Mouse (Mus musculus): ENCODE measurements around the gene Bmi1. TPM values are rescaled to one million over a fixed set of nuclear protein-coding genes. Genes with fewer than 3 reads are reported as not detected.

The Bmi1 gene
- polyA plus RNA-seq, 1 experiment from 2014 or later: 10.3 TPM

DNA sequence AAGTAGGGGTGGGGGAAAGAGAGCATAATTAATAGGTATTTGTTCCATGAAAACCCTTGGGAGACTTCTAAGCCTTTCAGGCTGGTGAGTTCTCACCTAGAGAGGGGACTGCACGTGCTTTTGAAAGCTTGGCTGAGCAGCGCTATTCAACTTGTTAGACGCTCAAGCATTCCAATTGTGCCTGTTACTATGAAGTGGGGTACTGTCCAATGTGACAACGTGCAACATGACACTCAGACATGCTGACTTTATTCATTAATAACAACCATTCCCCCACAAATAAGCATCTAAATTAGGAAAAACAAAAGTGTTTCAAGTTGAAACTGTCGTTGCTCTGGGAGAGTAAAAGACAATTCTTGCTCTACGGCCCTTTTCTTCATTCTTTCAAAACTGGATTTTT is 5.8 kb upstream of the Bmi1 start:
- Histone ChIP-seq H3K36me3 (ENCODE audit: control insufficient read depth, insufficient read depth) (no peaks in the 10 kb centered on the region), H3K9me3 (ENCODE audit: control insufficient read depth) (no peaks in the 10 kb centered on the region), H3K4me3 (ENCODE audit: low read depth, low read length) (no peak overlapping the region), H3K27ac (ENCODE audit: low read depth, low read length) (no peak overlapping the region), H3K4me2 (replicated peaks; ENCODE audit: low read depth) (no peak overlapping the region), H3K9ac (ENCODE audit: low read depth, low read length) (no peak overlapping the region), H3K4me1 (replicated peaks; ENCODE audit: control insufficient read depth, insufficient read depth, low read length) (no peaks in the 10 kb centered on the region), H3K27me3 (replicated peaks; ENCODE audit: control insufficient read depth, insufficient read depth, low read length) (no peaks in the 10 kb centered on the region)
- ATAC-seq: no peak
- no peak for TF ChIP-seq CTCF (IDR thresholded peaks at IDR 0.05; ENCODE audit: low read depth)
- WGBS: 81% methylated on average over 6 of the region's 6 CpGs

DNA sequence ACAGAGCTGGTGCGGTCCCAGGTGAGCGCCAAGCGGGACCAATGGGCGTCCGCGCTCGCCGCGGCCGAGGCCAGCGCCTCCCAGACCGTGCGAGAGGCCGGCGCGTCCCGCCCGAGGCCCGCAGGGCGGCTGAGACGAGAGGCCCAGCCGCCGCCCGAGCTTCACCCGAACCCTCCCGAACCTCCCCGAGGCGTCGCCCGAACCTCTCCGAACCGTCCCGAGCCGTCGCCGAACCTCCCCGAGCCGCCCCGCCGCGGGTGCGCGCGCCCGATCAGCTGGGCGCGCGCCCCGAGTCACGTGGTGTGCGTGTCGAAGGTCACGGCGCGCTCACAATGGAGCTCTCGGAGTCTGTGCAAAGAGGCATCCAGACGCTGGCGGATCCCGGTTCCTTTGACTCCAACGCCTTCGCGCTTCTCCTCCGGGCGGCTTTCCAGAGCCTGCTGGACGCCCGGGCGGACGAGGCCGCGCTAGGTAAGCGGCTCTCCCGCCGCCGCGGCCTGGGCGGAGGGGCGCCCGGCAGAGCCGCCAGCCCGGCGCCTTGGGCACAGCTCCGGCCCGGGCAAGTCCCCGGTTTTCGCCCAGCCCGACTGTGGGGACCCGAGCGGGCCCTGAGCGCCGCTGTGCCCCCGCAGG is 4.6 kb upstream of the Bmi1 start, which contains the start of gene Commd3:
Commd3 (plus strand) TSS at position 252 of the 633 bp plus-strand sequence.
- Histone ChIP-seq H3K27me3 (replicated peaks; ENCODE audit: control insufficient read depth, insufficient read depth, low read length) (no peaks in the 10 kb centered on the region), H3K4me2 (replicated peaks; ENCODE audit: low read depth) (peak within 1 kb of the TSS; percentile 91), H3K36me3 (ENCODE audit: control insufficient read depth, insufficient read depth) (no peaks in the 10 kb centered on the region), H3K4me1 (replicated peaks; ENCODE audit: control insufficient read depth, insufficient read depth, low read length) (no peaks in the 10 kb centered on the region), H3K9me3 (ENCODE audit: control insufficient read depth) (no peaks in the 10 kb centered on the region), H3K9ac (ENCODE audit: low read depth, low read length) (peak within 1 kb of the TSS; percentile 95), H3K27ac (ENCODE audit: low read depth, low read length) (peak within 1 kb of the TSS; percentile 97), H3K4me3 (ENCODE audit: low read depth, low read length) (peak within 1 kb of the TSS; percentile 84)
- no peak for TF ChIP-seq CTCF (IDR thresholded peaks at IDR 0.05; ENCODE audit: low read depth)
- WGBS: under 1% methylated on average over 89 of the region's 91 CpGs
- peak; percentile 95 for ATAC-seq

DNA sequence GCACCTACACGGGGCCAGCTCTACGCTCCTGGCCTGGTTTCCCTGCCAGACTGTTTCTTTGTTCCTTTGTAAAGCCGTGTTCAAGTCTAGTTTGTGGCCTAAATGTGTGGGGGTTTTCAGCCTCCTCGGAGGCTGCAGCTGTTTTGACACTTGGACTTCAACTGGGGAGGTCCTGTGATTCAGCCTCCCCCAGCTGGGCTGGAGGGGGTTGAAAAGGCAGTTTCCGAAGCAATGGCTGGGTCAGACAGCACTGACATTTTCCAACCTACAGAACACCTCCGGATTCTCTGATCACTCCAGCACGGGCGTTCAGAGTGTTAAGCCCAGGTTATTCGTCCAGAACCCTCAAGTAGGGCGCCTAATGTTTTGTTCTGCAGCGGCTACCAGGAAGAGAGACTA is 4.1 kb upstream of the Bmi1 start:
- H3K4me3 ChIP-seq (ENCODE audit: low read depth, low read length): peak overlapping the region; percentile 84
- TF ChIP-seq CTCF (IDR thresholded peaks at IDR 0.05; ENCODE audit: low read depth): no peak
- peak overlapping the region; percentile 97 for H3K27ac ChIP-seq (ENCODE audit: low read depth, low read length)
- no peak for ATAC-seq
- under 1% methylated on average over 11 of the region's 11 CpGs for WGBS
- H3K36me3 ChIP-seq (ENCODE audit: control insufficient read depth, insufficient read depth): no peaks in the 10 kb centered on the region
- H3K4me1 ChIP-seq (replicated peaks; ENCODE audit: control insufficient read depth, insufficient read depth, low read length): no peaks in the 10 kb centered on the region
- no peaks in the 10 kb centered on the region for H3K27me3 ChIP-seq (replicated peaks; ENCODE audit: control insufficient read depth, insufficient read depth, low read length)
- no peaks in the 10 kb centered on the region for H3K9me3 ChIP-seq (ENCODE audit: control insufficient read depth)
- H3K4me2 ChIP-seq (replicated peaks; ENCODE audit: low read depth): peak overlapping the region; percentile 91
- peak overlapping the region; percentile 95 for H3K9ac ChIP-seq (ENCODE audit: low read depth, low read length)

DNA sequence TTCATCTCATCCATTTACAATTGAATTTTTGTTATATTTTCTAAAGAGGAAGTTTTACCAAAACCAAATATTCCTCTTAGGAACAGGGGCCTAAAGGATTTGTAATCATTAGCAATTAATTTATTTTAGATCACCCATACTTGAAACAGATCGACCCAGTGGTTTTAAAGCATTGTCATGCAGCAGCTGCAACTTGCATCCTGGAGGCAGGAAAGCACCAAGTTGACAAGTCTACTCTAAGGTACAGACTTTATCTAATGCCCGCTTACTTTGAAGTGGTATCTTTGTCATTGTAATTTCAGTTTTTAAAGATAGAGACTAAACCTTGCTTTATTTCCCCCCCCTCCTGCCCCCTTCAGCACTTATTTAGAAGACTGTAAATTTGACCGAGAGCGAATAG is 3.1 kb upstream of the Bmi1 start:
- no peak for ATAC-seq
- 69% methylated on average over 4 of the region's 4 CpGs for WGBS
- Histone ChIP-seq H3K36me3 (ENCODE audit: control insufficient read depth, insufficient read depth) (no peaks in the 10 kb centered on the region), H3K27ac (ENCODE audit: low read depth, low read length) (no peak overlapping the region), H3K9me3 (ENCODE audit: control insufficient read depth) (no peaks in the 10 kb centered on the region), H3K4me2 (replicated peaks; ENCODE audit: low read depth) (peak overlapping the region; percentile 91; the same call in 1 of the 2 replicates), H3K4me1 (replicated peaks; ENCODE audit: control insufficient read depth, insufficient read depth, low read length) (peaks cover 7% of the 10 kb centered on the region), H3K4me3 (ENCODE audit: low read depth, low read length) (no peak overlapping the region), H3K9ac (ENCODE audit: low read depth, low read length) (no peak overlapping the region), H3K27me3 (replicated peaks; ENCODE audit: control insufficient read depth, insufficient read depth, low read length) (0 out of 2 replicates have a peak, but pooled peaks cover 8% of the 10 kb centered on the region)
- TF ChIP-seq CTCF (IDR thresholded peaks at IDR 0.05; ENCODE audit: low read depth): no peak

DNA sequence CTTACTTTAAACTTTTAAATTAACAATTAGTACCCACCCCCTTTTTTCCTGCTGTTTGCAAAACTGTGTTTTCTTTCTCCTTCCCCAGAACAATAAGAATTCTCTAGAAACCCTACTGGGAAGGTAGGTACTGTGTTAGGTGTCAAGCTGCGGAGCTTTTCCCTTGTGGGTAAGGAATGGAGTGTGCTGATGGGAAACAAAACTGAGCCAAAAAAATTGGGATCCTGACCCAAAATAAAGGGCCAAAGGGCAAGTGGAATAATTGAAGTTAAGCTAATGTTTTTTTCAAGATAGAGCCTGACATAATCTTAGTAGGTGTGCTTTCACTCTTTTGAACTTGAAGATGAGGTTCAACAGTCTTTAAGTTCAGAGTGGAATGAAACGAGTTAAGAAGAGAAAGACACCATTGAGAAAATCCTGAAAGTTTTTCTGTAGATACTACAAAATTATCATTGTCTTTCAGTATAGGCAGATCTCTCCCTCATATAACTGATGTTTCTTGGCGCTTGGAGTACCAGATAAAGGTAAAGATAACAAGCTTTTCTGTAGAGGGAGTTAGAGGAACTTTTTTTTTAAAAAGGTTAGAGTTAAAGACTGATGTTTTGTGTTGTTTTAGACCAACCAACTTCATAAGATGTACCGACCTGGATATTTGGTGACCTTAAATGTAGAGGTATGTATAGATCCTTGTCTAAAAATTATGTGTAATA is 2.5 kb upstream of the Bmi1 start:
- Histone ChIP-seq H3K4me2 (replicated peaks; ENCODE audit: low read depth) (no peak overlapping the region; the same call in 1 of the 2 replicates), H3K27ac (ENCODE audit: low read depth, low read length) (no peak overlapping the region), H3K4me3 (ENCODE audit: low read depth, low read length) (no peak overlapping the region), H3K9me3 (ENCODE audit: control insufficient read depth) (no peaks in the 10 kb centered on the region), H3K9ac (ENCODE audit: low read depth, low read length) (no peak overlapping the region), H3K4me1 (replicated peaks; ENCODE audit: control insufficient read depth, insufficient read depth, low read length) (peaks cover 7% of the 10 kb centered on the region), H3K27me3 (replicated peaks; ENCODE audit: control insufficient read depth, insufficient read depth, low read length) (peaks cover 12% of the 10 kb centered on the region; the same call in 1 of the 2 replicates), H3K36me3 (ENCODE audit: control insufficient read depth, insufficient read depth) (no peaks in the 10 kb centered on the region)
- WGBS: 85% methylated on average over 4 of the region's 4 CpGs
- no peak for TF ChIP-seq CTCF (IDR thresholded peaks at IDR 0.05; ENCODE audit: low read depth)
- no peak for ATAC-seq

DNA sequence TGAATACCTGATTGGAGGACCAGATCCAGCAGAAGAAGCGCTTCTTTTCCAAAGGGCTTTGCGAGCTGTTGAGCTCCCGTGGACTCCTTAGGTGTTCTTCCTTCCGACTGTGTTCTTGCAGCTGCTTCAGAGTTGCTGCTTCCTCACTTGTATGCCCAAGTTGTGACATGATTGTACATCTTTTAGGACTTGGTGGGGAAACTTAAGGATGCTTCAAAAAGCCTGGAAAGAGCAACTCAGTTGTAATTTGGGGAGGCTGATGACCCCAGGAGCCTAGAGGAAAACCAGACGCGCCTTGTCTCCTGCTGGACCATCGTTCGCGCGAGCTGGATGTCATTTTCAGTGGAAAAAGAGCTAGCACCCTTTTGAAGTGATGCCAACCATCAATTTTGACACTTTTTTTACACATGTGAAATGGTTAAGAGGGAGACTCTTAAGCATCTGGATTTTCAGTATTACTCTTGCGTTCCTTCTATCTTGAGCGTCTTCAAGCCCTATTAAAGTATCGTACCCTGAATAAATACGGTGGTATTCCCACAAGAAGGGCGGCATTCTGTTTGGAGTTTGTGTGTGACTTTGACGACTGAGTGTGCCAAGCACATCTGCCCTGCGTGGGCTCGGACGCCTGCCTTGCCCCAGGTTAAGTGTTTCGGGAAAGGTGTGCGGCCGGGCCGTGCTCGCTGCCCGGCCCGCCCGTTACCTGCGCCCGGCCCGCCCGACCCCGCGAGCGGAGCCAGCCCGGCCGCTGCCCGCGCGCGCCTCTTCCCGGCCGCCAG is 949 bp upstream of the Bmi1 start:
- H3K9ac ChIP-seq (ENCODE audit: low read depth, low read length): peak overlapping the region; percentile 88
- 19% methylated on average over 42 of the region's 42 CpGs for WGBS

More for the DNA sequence above, 949 bp upstream of the Bmi1 start:
- H3K27ac ChIP-seq (ENCODE audit: low read depth, low read length): peak overlapping the region; percentile 95
- H3K36me3 ChIP-seq (ENCODE audit: control insufficient read depth, insufficient read depth): no peaks in the 10 kb centered on the region
- ATAC-seq: no peak
- H3K4me1 ChIP-seq (replicated peaks; ENCODE audit: control insufficient read depth, insufficient read depth, low read length): peaks cover 7% of the 10 kb centered on the region
- peaks cover 20% of the 10 kb centered on the region for H3K27me3 ChIP-seq (replicated peaks; ENCODE audit: control insufficient read depth, insufficient read depth, low read length)
- no peaks in the 10 kb centered on the region for H3K9me3 ChIP-seq (ENCODE audit: control insufficient read depth)
- H3K4me2 ChIP-seq (replicated peaks; ENCODE audit: low read depth): peak overlapping the region; percentile 88
- peak overlapping the region; percentile 79 for H3K4me3 ChIP-seq (ENCODE audit: low read depth, low read length)
- TF ChIP-seq CTCF (IDR thresholded peaks at IDR 0.05; ENCODE audit: low read depth): no peak
